Mouse (Mus musculus) megakaryocyte progenitor cell, adult 5-6 weeks (primary cell): ENCODE data around the gene Kbtbd3. TPM values are rescaled to one million over a fixed set of nuclear protein-coding genes. Genes with fewer than 3 reads are reported as not detected.

Source experiments
- ATAC-seq: replicated peaks from 2 replicates; pipeline ENCODE4 v1.8.0; 2016; ENCODE audit warnings: mild to moderate bottlenecking, moderate TSS enrichment, inconsistent platforms; ENCODE audit not compliant: poor library complexity
- total RNA-seq, 2 experiments: library from RNA; stranded (forward) in 1 of 2; stranded (reverse) in 1 of 2; fragments of 157-497, 149-512 nt in 1 of 2; fragments of 200-1000 nt in 1 of 2; gene quantifications; 2 replicates each; pipeline versions ENCODE4 v1.2.3 to v1.2.4; 2015 to 2017

The Kbtbd3 gene
- total RNA-seq (2015) (4.3 and 5.6 TPM in 2 replicates), total RNA-seq (2017) (3.1 and 3.9 TPM in 2 replicates)

GRCm38 (mm10) chr9:4309351-4310085 lies at the start of gene Kbtbd3, which contains the start of gene Aasdhppt:
TSS of gene Kbtbd3 (plus strand) at chr9:4309833.
TSS of gene Aasdhppt (minus strand) at chr9:4309471.
- peak; percentile 75 for ATAC-seq

- ATAC-seq = no peak
Observed at GRCm38 (mm10) chr9:4259841-4260745, 49.5 kb upstream of the Kbtbd3 start.

- ATAC-seq = no peak
Observed at GRCm38 (mm10) chr9:4260746-4261090, 48.9 kb upstream of the Kbtbd3 start.

GRCm38 (mm10) chr9:4266881-4267280 lies 42.8 kb upstream of the Kbtbd3 start:
- no peak for ATAC-seq

GRCm38 (mm10) chr9:4283850-4284249 lies 25.8 kb upstream of the Kbtbd3 start:
- ATAC-seq = no peak

GRCm38 (mm10) chr9:4300466-4300865 lies 9.2 kb upstream of the Kbtbd3 start:
- ATAC-seq = no peak

GRCm38 (mm10) chr9:4304867-4305266 lies 4.8 kb upstream of the Kbtbd3 start:
- no peak for ATAC-seq

GRCm38 (mm10) chr9:4308628-4309350 lies 844 bp upstream of the Kbtbd3 start:
- ATAC-seq = peak; percentile 49

- ATAC-seq = peak; percentile 12; the same call in 1 of the 2 replicates
Observed at GRCm38 (mm10) chr9:4310706-4311105, 1.1 kb downstream of the Kbtbd3 start.

- ATAC-seq = no peak
Observed at GRCm38 (mm10) chr9:4311162-4311561, 1.5 kb downstream of the Kbtbd3 start.

- ATAC-seq = no peak
Observed at GRCm38 (mm10) chr9:4313946-4314345, 4.3 kb downstream of the Kbtbd3 start.

- ATAC-seq = no peak
Observed at GRCm38 (mm10) chr9:4315746-4316145, 6.1 kb downstream of the Kbtbd3 start.

- ATAC-seq = peak; percentile 98
Observed at GRCm38 (mm10) chr9:4318939-4319721, 9.5 kb downstream of the Kbtbd3 start.

GRCm38 (mm10) chr9:4353163-4353562 lies 43.5 kb downstream of the Kbtbd3 start:
- no peak for ATAC-seq

GRCm38 (mm10) chr9:4375828-4376639 lies 66.4 kb downstream of the Kbtbd3 start, which contains the start of gene Msantd4:
TSS of gene Msantd4 (plus strand) at chr9:4376562.
- peak; percentile 97 for ATAC-seq

GRCm38 (mm10) chr9:4376640-4377120 lies 67.0 kb downstream of the Kbtbd3 start:
- ATAC-seq = peak; percentile 40
